Mouse (Mus musculus) E14TG2a.4 (cell line): ENCODE measurements around the gene Ubqlnl.

Experiments
- CTCF ChIP-seq: conservative IDR thresholded peaks from 2 replicates; pipeline ENCODE4 v1.5.1; 2014; ENCODE audit warnings: low read length
- NANOG ChIP-seq: IDR thresholded peaks from 2 replicates; pipeline ENCODE4 v1.6.1; 2014; ENCODE audit warnings: borderline replicate concordance, low read length, mixed read lengths
- POU5F1 ChIP-seq: IDR thresholded peaks from 2 replicates; pipeline ENCODE4 v1.6.1; 2014; ENCODE audit warnings: low read length, borderline replicate concordance

GRCm38 (mm10) chr7:104178422-104179054 is 28.2 kb upstream of the Ubqlnl start:
- TF ChIP-seq CTCF: no peak
- TF ChIP-seq POU5F1: no peak
- no peak for TF ChIP-seq NANOG
